Mouse (Mus musculus): ENCODE measurements around the gene Nr2c2.
A peak's percentile ranks its signal among the peaks of the same experiment; 100 is the strongest.

The Nr2c2 gene

GRCm38 (mm10) chr6:92126861-92127468, 35.8 kb downstream of the Nr2c2 start:
- DNase-seq (ENCODE audit: low spot score in 2 of 2) = peak; percentile 6 to 15

- DNase-seq (ENCODE audit: low spot score in 2 of 2) = no peak
Measured at GRCm38 (mm10) chr6:92131456-92131855, 40.3 kb downstream of the Nr2c2 start.

- peak; percentile 5 to 11 for DNase-seq (ENCODE audit: low spot score in 2 of 2)
Measured at GRCm38 (mm10) chr6:92132021-92132911, 41.1 kb downstream of the Nr2c2 start.

- no peak for DNase-seq (ENCODE audit: low spot score in 2 of 2)
Measured at GRCm38 (mm10) chr6:92133617-92134016, 42.4 kb downstream of the Nr2c2 start.

- DNase-seq (ENCODE audit: low spot score in 2 of 2) = no peak
Measured at GRCm38 (mm10) chr6:92136356-92136755, 45.2 kb downstream of the Nr2c2 start.

- DNase-seq (ENCODE audit: low spot score in 2 of 2) = no peak
Measured at GRCm38 (mm10) chr6:92145881-92146280, 54.7 kb downstream of the Nr2c2 start.

- DNase-seq (ENCODE audit: low spot score in 2 of 2) = no peak
Measured at GRCm38 (mm10) chr6:92153774-92154173, 62.6 kb downstream of the Nr2c2 start.

- no peak for DNase-seq (ENCODE audit: low spot score in 2 of 2)
Measured at GRCm38 (mm10) chr6:92158801-92159200, 67.6 kb downstream of the Nr2c2 start.

- DNase-seq (ENCODE audit: low spot score in 2 of 2) = no peak
Measured at GRCm38 (mm10) chr6:92162724-92163123, 71.5 kb downstream of the Nr2c2 start.

GRCm38 (mm10) chr6:92176450-92176849, 85.3 kb downstream of the Nr2c2 start:
- no peak for DNase-seq (ENCODE audit: low spot score in 2 of 2)

GRCm38 (mm10) chr6:92183621-92184131, 92.5 kb downstream of the Nr2c2 start, which contains the start of gene Mrps25:
Gene Mrps25, minus strand, starts transcription at chr6:92184033.
- peak; percentile 53 to 54 for DNase-seq (ENCODE audit: low spot score in 2 of 2)

- no peak for DNase-seq (ENCODE audit: low spot score in 2 of 2)
Measured at GRCm38 (mm10) chr6:92184178-92184577, 93.0 kb downstream of the Nr2c2 start.

GRCm38 (mm10) chr6:92199414-92199813, 108.2 kb downstream of the Nr2c2 start:
- no peak for DNase-seq (ENCODE audit: low spot score in 2 of 2)

GRCm38 (mm10) chr6:92214055-92214772, 123.0 kb downstream of the Nr2c2 start:
- DNase-seq (ENCODE audit: low spot score in 2 of 2) = no peak

- peak; percentile 92 to 93 for DNase-seq (ENCODE audit: low spot score in 2 of 2)
Measured at GRCm38 (mm10) chr6:92214773-92215449, 123.7 kb downstream of the Nr2c2 start, which contains the start of gene Rbsn. Gene Rbsn, minus strand, starts transcription at chr6:92214925.

GRCm38 (mm10) chr6:92219445-92219844, 128.3 kb downstream of the Nr2c2 start:
- DNase-seq (ENCODE audit: low spot score in 2 of 2) = peak; percentile 15 to 17

GRCm38 (mm10) chr6:92221604-92222003, 130.4 kb downstream of the Nr2c2 start:
- no peak for DNase-seq (ENCODE audit: low spot score in 2 of 2)

GRCm38 (mm10) chr6:92222021-92222420, 130.8 kb downstream of the Nr2c2 start:
- DNase-seq (ENCODE audit: low spot score in 2 of 2) = no peak
